8 mouse cellular contexts compared by ENCODE assay signal in genomic region chr4:154142211-154143040, GRCm38 (mm10). TPM values are rescaled to one million over a fixed set of nuclear protein-coding genes. Genes with fewer than 3 reads are reported as not detected.
DNase-seq lines count a peak whose midpoint lies in the region; ATAC-seq lines count a peak whose summit lies in the region.

Wrap73 (plus strand) TSS chr4:154142372.

- peak; percentile 92 for ATAC-seq in hindbrain, embryonic 11.5 days (ENCODE audit: low FRiP score)

- peaks cover 42% of the 10 kb centered on the region for H3K27me3 ChIP-seq in hindbrain, embryonic 11.5 days (ENCODE audit: control insufficient read depth, insufficient read depth, low read length)

- WGBS in hindbrain, embryonic 11.5 days, result 3% methylated on average over 47 of the region's 49 CpGs

- H3K36me3 ChIP-seq in hindbrain, embryonic 11.5 days (ENCODE audit: control insufficient read depth, insufficient read depth, low read length), result no peaks in the 10 kb centered on the region

- no peak within 1 kb of the TSS for H3K27ac ChIP-seq in hindbrain, embryonic 11.5 days (ENCODE audit: low read depth, low read length)

- peaks cover 10% of the 10 kb centered on the region; the same call in 1 of the 2 replicates for H3K4me1 ChIP-seq in hindbrain, embryonic 11.5 days (replicated peaks; ENCODE audit: control insufficient read depth, insufficient read depth, low read length)

- no peaks in the 10 kb centered on the region for H3K9me3 ChIP-seq in hindbrain, embryonic 11.5 days (ENCODE audit: control insufficient read depth, low read length)

- H3K9ac ChIP-seq in hindbrain, embryonic 11.5 days (ENCODE audit: low read depth, low read length), result peak within 1 kb of the TSS; percentile 62

- H3K4me2 ChIP-seq in hindbrain, embryonic 11.5 days (replicated peaks; ENCODE audit: low read depth, low read length), result peak within 1 kb of the TSS; percentile 47

- DNase-seq in NIH3T3 (ENCODE audit: low read depth), result peak; percentile 92
- peak; percentile 91 for DNase-seq in cerebellum, adult 9-11 months
- peak; percentile 58 to 90 for DNase-seq in frontal cortex, adult 2 months (ENCODE audit: extremely low spot score in 1 of 2, low spot score in 1 of 2)
- DNase-seq in hindbrain, embryonic 11.5 days (ENCODE audit: low spot score), result peak; percentile 95
- peak; percentile 84 to 89 for DNase-seq in layer of hippocampus, postnatal 10 days (ENCODE audit: low spot score in 2 of 2)
- peak; percentile 91 for DNase-seq in lung, postnatal 25 days (ENCODE audit: low spot score)
- peak; percentile 94 for DNase-seq in retina, embryonic 14.5 days (ENCODE audit: low spot score)
- DNase-seq in thymus, postnatal 4 days, result peak; percentile 89

- H3K4me3 ChIP-seq in hindbrain, embryonic 11.5 days (ENCODE audit: low read depth, low read length), result peak within 1 kb of the TSS; percentile 64

RNA-seq across cellular contexts. Expression of gene Wrap73, which starts in this region (rescaled TPM):
- polyA plus RNA-seq in frontal cortex, adult 2 months (2012; rRNA removed), result 30.6 and 31.7 TPM in 2 replicates
- polyA plus RNA-seq in hindbrain, embryonic 11.5 days (2014; fragmentation: Nextera tagmentation; extraction: Ambion mirVana), result 43.8 and 45.9 TPM in 2 replicates
- 10 to 100 TPM; 27.3 to 33.0 TPM for total RNA-seq in layer of hippocampus, postnatal 10 days (2021)
